Mouse (Mus musculus): ENCODE results near the gene Gm14137. TPM values are rescaled to one million over a fixed set of nuclear protein-coding genes. Genes with fewer than 3 reads are reported as not detected.

Gene Gm14137
- under 1 TPM in 1 of 2 experiments, not detected in 1; 0.13 TPM for total RNA-seq (2021)
- long read RNA-seq, experiment 1, partial matches to known transcripts, result 0 of 1 reads
- long read RNA-seq, experiment 1, other reads (novel, unspliced or antisense), result 0 of 1 reads
- long read RNA-seq, experiment 2, partial matches to known transcripts, result 0 of 1 reads
- long read RNA-seq, experiment 2, other reads (novel, unspliced or antisense), result 0 of 1 reads

GRCm38 (mm10) chr2:119173991-119174651 is at the start of gene Gm14137:
Gene Gm14137, plus strand, starts transcription at chr2:119174509.
- DNase-seq (ENCODE audit: low spot score in 2 of 2), result no peak

GRCm38 (mm10) chr2:119136346-119136898 is 37.9 kb upstream of the Gm14137 start:
- no peak for DNase-seq (ENCODE audit: low spot score in 2 of 2)

- no peak for DNase-seq (ENCODE audit: low spot score in 2 of 2)
These were observed 29.1 kb upstream of the Gm14137 start for GRCm38 (mm10) chr2:119145199-119145598.

- no peak for DNase-seq (ENCODE audit: low spot score in 2 of 2)
These were observed 27.9 kb upstream of the Gm14137 start for GRCm38 (mm10) chr2:119146435-119146834.

- DNase-seq (ENCODE audit: low spot score in 2 of 2), result no peak
These were observed 27.1 kb upstream of the Gm14137 start for GRCm38 (mm10) chr2:119147160-119147678.

GRCm38 (mm10) chr2:119147775-119148174 is 26.5 kb upstream of the Gm14137 start:
- DNase-seq (ENCODE audit: low spot score in 2 of 2), result no peak

GRCm38 (mm10) chr2:119152255-119152654 is 22.1 kb upstream of the Gm14137 start:
- DNase-seq (ENCODE audit: low spot score in 2 of 2), result no peak

GRCm38 (mm10) chr2:119154683-119155082 is 19.6 kb upstream of the Gm14137 start:
- DNase-seq (ENCODE audit: low spot score in 2 of 2), result no peak

- no peak for DNase-seq (ENCODE audit: low spot score in 2 of 2)
These were observed 18.9 kb upstream of the Gm14137 start for GRCm38 (mm10) chr2:119155388-119155787.

- DNase-seq (ENCODE audit: low spot score in 2 of 2), result peak in 1 of 2 experiments; percentile 43
These were observed 18.1 kb upstream of the Gm14137 start for GRCm38 (mm10) chr2:119156081-119156680.

GRCm38 (mm10) chr2:119156681-119157572 is 17.4 kb upstream of the Gm14137 start, which contains the start of gene Rmdn3:
Gene Rmdn3, minus strand, starts transcription at chr2:119157034.
- DNase-seq (ENCODE audit: low spot score in 2 of 2), result peak; percentile 93 to 95

- DNase-seq (ENCODE audit: low spot score in 2 of 2), result no peak
These were observed 16.5 kb upstream of the Gm14137 start for GRCm38 (mm10) chr2:119157836-119158235.

GRCm38 (mm10) chr2:119161247-119161646 is 13.1 kb upstream of the Gm14137 start:
- DNase-seq (ENCODE audit: low spot score in 2 of 2), result no peak

- DNase-seq (ENCODE audit: low spot score in 2 of 2), result no peak
These were observed 11.2 kb upstream of the Gm14137 start for GRCm38 (mm10) chr2:119163135-119163534.

GRCm38 (mm10) chr2:119163999-119164398 is 10.3 kb upstream of the Gm14137 start:
- DNase-seq (ENCODE audit: low spot score in 2 of 2), result no peak

- DNase-seq (ENCODE audit: low spot score in 2 of 2), result no peak
These were observed 8.9 kb upstream of the Gm14137 start for GRCm38 (mm10) chr2:119165401-119165800.

- DNase-seq (ENCODE audit: low spot score in 2 of 2), result peak; percentile 70 to 76
These were observed 7.1 kb upstream of the Gm14137 start, which contains the start of gene Gchfr for GRCm38 (mm10) chr2:119166901-119167865. Gene Gchfr, plus strand, starts transcription at chr2:119167773.

GRCm38 (mm10) chr2:119167866-119168256 is 6.4 kb upstream of the Gm14137 start:
- no peak for DNase-seq (ENCODE audit: low spot score in 2 of 2)

GRCm38 (mm10) chr2:119170282-119170681 is 4.0 kb upstream of the Gm14137 start:
- no peak for DNase-seq (ENCODE audit: low spot score in 2 of 2)
